Mouse (Mus musculus) erythroblast, adult 5-6 weeks (primary cell): ENCODE results near the gene Fam161a. TPM values are rescaled to one million over a fixed set of nuclear protein-coding genes. Genes with fewer than 3 reads are reported as not detected.

Source experiments
- ATAC-seq: replicated peaks from 2 replicates; pipeline ENCODE4 v1.8.0; 2016; ENCODE audit warnings: moderate number of reproducible peaks, mild to moderate bottlenecking, moderate TSS enrichment, inconsistent platforms; ENCODE audit not compliant: poor library complexity, low FRiP score, severe bottlenecking
- total RNA-seq, 2 experiments: library from RNA; stranded (forward) in 1 of 2; stranded (reverse) in 1 of 2; fragments of 150-400 nt in 1 of 2; fragments of 200-764, 138-1000 nt in 1 of 2; gene quantifications; 2 replicates each; pipeline versions ENCODE4 v1.2.3 to v1.2.4; 2015 to 2017; ENCODE audit warnings: low replicate concordance in 2 of 2

Fam161a gene
- total RNA-seq, 2 experiments from 2014 or later = 2.3 to 2.4 TPM

DNA sequence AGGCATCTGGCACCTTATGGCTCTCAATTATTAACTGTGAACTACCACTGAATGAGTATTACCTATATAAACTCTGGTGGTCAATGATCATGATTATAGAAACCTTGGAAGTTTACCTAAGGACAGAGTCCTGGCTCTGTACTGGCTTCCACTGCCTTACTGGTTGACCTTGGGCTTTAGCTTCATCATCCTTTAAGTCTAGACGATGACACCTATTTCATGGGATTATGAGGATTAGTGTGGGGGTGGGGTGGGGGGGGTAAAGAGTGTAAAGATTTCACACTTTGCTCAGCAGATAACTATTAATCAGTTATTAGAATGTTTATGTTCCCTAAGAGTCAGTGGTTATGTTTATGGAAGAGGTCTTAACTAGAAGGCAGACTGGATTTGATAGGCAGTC lies 17.5 kb upstream of the Fam161a start:
- no peak for ATAC-seq

DNA sequence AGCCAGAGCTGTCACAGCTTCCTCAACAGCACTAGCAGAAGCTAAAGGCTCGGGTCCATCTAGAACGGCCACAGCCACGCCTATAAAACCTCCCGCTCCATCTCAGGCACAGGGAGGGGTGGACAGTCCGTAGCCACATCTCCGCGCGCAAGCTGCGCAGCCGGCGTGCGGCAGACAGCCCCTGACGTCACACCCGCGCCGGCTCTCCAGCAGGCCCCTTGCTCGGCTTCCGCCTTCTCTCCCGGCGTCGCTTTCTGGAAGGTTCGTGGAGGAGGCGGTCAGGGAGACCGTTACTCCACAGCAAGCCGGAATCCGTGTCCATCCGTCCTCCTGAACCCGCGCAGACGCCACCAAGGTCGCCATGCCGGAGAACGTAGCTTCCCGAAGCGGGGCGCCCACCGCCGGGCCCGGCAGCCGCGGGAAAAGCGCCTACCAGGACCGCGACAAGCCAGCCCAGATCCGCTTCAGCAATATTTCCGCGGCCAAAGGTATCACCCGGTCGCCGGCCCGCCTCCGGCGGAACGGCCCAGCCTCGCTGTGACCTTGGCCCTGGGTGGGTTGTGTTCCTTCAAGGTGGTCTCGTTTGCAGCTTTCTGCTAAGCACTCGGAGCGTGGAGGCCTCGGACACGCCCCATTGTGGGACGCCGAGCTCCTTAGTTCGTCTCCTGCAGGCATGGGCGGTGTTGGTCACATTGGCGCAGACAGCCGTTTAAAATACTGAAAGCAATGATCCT lies 16.8 kb upstream of the Fam161a start, which contains the start of gene Cct4:
Gene Cct4, plus strand, starts transcription at position 127 of the 734 bp plus-strand sequence.
- ATAC-seq = peak; percentile 94

DNA sequence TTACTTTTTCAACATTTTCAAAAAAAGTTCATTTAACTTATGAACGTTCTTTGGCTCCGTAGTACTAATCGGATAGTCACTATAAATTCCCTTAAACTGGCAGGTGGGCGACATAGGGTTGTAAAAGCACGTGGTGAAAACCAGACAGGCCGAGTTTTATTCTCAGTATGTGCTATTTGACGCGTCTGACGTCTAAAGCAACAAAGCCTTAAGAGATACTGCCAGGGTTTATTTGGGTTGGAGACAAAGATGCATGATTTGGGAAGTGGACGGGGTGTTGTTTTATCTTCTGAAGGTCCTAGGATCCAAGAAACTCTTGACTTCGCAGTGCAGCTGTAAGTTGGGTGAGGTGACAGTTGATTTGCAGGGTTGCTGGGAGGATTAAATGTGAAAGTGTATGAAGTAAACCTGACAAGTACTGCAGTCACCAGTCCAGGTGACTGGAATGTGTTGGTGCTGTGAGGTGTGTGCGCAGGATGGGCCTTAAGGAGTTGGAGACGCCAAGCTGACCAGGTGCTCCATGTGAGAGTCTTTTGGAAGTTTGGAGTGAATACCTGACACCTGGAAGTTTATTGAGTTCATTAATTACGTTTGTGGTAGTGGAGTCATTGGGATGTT lies 16.0 kb upstream of the Fam161a start:
- ATAC-seq = no peak

DNA sequence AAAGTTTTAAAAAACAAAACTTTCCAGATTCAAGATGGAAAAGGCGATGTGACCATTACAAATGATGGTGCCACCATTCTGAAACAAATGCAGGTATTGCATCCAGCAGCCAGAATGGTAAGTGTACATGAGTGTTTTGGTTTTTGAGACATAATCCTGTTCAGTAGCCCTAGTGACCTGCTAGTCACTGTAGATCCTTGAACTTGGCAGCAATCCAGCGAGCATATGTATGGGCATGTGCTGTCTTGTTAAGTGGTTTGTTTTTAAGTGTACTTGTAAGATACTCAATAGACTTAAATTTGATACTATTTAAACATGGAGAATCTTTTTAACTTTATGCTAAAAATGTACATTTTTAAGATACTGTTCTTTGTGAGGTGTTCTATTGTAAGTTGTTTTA lies 13.1 kb upstream of the Fam161a start:
- no peak for ATAC-seq

DNA sequence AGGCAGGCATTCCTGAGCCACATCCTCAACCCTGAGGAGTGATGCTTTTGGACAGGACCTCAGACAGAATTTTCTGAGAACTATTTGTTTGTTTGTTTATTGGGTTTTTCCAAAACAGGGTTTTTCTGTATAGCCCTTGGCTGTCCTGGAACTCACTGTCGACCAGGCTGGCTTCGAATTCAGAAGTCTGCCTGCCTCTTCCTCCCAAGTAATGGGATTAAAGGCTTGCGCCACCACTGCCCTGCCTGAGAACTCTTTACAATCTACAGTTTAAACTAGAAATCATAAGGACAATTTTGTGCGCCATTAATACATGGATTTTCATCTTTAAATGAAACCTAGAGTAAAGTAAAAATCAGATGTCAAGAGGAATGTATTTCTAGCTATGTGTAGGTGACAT lies 11.9 kb upstream of the Fam161a start:
- ATAC-seq = no peak

DNA sequence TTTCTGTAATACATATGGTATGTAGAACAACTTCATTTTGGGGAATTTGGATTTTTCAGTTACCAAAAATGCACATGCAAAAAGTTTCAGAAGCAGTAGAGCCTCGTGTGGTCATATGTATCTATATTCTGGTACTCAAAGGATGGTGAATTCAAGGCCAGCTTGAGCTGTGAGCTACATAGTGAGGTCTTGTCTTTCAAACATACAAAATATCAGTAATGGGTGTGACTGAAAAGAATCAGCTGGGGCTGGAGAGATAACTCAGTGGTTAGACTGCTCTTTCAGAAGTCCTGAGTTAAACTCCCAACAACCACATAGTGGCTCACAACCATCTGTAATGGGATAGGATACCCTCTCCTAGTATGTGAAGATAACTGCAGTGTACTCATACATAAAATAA lies 9.0 kb upstream of the Fam161a start:
- ATAC-seq = peak; percentile 94

DNA sequence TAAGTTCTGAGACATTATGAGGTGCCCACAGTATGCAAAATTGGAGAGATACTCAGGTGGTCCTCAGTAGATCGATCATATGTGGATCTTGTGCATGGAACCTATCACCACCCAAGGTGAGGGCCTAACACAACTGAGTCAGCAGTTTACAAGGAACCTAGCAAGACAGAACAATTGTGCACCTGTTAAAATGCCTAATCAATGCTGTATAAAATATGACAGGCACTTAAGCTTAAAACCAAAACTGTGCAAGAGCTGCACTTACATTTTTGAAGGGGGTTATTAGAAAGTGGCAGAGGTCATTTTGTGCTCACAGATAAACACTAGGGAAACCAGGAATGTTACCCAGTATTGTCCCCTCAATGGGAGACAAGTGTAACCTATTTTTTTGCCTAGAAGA lies 2.1 kb upstream of the Fam161a start:
- no peak for ATAC-seq

DNA sequence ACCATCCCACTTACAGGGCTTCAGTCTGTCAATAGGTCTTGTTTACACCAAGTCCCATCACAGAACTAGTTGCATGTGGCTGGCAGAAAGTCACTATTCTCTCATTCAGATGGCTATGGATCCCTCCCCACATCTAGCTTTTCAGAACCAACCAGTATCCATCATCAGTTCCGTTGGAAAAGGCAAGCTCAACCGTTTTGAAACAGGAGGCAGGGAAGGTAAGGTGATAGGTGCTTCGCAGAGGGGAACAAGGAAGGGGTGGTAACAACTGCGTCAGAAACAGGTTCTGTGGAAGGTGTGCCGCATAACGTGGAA lies 208 bp upstream of the Fam161a start:
- ATAC-seq = no peak

DNA sequence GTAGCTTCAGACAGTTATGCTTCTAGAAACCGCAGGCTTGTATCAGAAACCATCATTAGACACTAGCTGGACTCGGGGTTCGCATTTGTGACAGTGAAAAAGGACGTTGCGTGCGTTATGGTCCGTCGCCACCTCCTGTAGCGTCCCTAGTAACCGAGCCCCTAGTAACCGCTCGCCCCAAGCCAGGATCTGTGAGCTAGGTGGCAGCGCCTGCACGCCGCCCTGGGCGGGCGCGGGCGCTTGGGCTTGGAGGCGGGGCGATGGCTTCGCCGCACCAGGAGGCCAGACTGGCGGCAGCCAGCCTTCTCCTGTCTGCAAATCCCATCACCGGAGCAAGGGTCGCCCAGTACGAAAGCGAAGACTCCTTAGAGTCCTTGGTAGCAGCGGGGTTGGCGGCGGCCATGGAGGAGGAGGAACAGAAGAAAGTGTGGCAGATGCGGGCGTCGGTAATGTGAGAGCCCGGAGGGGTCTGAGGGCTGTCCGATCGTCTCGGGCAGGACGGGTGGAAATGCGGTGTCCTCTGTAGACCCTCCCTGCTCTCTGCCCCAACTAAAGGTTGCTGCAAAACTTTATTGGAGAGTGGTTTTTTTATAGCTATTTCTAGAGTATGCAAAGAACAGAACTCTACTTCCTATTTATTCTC lies 971 bp downstream of the Fam161a start:
- peak; percentile 87 for ATAC-seq

DNA sequence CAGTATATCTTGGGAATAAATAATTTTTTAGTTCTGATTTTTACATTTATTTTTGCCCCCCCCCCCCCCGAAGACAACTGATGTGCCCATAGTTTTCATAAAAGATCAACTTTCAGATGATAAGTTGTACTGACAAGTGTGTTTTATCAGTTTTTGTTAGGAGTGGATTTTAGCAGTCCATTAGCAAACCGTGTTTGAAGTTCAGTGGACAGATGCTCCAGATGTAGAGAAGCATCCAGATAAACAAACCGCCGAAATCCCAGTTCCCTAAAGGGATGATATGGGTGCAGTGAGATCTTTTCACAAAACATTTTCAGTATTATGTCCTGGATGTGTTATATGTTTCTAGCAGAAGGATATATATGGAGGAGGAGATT lies 1.5 kb downstream of the Fam161a start:
- ATAC-seq = no peak

DNA sequence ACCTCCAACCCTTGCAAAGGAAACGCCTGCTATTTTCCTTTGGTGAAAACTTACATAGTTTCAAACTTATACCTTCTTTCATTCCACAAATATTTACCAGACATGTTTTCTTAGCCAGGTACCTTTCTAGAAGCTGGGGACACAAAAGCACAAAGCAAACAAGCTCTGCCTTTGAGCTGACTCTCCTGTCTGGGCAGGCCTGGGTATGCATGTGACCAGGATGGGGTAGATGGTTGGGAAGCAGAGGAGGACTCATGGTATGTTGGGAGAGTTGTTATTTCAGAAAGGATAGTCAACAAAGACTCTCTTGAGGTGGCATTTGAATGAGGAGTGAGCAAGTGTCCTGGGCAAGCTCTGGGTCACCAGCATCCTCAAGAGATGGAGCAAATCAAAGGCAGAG lies 5.8 kb downstream of the Fam161a start:
- ATAC-seq = no peak

DNA sequence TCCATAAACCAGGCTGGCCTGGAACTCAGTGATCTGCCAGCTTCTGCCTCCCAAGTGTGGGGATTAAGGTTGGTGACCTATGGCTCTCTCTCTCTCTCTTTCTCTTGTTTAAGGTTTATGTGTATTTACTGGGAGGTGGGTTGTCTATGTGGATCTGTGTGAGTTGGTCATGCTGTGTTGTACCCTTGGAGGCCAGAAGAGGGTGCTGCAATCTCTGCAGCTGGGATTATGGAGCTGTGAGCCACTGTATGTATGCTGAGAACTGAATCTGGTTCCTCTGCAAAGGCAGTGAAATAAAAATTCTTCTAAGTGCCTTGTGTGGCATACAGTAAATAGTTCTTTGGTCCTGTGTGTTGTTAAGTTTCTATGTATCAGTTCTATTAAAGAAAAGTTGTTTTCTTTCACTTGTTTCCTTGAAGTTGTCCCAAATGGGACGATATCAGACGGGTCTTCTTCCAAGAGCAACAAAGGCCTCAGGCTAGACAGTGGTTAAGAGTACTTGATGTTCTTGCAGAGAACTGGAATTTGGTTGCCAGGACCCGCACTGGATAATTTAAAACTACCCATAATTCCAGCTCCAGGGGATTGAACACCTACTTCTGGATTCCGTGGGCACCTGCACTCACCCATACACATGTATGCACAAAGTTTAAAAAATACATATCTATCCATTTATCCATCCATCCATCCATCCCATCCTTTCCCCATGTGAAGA lies 6.4 kb downstream of the Fam161a start:
- peak; percentile 76 for ATAC-seq

DNA sequence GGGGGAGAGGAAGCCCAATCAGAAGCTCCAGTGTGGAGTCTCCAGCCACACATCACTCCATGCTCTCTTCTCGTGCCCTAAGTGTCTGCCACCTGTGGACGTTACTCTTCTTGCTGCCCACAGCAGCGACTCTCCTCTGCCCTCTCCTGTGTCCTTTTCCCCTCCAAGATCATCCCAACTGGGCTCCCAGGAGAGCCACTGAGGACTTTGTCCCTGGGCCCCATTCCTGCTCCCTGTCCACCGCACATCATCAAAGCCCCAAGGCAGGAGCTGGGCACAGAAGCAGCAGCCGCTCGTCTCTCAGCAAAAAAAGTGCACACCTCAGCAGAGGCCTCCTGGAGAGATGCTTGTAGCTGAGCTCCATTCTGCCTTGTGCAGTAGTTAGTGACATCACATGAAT lies 7.7 kb downstream of the Fam161a start:
- ATAC-seq = no peak

DNA sequence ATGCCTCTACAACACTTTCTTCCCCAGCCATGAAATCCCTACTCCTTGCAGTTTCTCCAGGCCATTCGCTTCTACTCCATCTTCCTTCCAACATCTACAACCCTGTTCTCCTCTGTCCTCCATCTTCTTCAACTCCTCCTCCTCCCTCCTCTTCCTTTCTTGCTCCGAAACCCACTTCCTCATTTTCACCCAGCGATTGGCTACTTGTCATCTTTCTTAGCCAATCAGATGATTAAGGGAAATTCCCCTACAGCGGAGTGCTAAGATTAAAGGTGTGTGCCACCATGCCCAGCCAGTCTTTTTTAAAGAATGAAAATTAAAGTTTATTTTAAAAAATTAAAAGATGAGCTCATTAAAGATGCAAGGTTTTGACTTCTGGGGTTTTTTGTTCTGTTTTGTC lies 10.6 kb downstream of the Fam161a start:
- ATAC-seq = no peak

DNA sequence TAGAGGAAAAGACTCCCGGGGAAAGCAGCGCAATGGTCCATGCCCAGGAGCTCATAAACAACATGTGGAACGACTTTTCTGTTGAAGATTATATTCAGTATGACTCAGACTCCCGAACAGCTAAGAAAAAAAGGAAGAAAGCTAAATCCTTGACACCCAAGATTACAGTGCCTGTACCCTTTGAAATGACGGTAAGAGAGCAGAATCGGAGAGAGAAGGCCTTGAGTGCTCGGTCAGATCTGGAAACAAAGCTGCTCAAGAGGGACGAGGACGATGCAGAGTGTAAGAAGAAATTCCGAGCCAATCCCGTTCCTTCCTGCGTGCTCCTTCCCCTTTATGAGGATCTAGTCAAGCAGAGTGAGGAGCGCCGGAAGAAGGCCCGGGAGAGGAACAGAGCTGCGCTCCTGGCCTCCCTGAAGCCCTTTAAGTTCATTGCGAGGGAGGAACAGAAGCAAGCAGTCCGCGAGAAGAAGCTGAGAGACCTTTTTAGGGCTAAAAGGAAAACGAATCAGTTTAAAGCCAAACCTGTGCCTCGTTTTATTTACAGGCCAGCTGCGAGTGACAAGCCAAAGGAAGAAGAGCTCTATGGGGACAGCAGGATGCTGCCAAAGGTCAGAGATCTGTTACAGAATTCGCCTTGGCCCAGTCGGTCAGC lies 12.9 kb downstream of the Fam161a start:
- ATAC-seq = no peak

DNA sequence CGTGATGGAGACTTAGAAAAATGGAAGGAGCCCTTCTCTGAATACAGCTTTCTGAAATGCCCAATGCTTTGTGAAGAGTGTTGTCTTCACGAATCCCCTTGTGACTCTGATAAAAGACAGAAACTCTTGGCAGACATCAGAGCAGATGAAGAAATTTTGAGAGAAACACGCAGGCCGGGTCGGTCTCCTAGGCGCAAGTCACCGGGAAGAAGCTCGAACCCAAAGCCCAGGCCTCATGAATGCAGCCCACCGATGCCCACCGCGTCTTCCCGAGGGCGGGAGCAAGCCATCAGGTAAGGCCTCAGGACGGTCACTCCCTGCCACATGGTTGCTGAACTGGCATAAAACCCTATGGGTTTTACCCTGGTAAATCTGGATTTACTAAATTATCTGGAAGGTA lies 13.5 kb downstream of the Fam161a start:
- ATAC-seq = no peak

DNA sequence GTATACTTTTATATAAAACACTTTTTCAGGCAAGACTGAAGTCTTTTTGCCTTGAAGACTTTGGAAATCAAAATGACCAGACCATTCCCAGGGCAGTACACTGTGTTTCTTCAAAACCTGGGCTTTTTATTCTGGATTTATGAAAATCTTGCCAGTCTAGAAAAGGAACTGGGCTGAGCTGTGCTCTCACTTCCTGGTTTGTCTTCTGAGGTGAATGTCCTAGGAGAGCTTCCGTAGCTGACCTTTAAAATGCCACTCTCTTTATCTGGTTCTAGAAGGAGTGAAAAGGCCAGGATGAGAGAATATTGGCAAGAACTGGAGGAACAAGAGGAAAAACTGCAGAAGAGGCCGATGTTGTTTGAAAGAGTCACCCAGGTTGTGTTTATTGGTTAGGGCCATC lies 15.8 kb downstream of the Fam161a start:
- no peak for ATAC-seq

DNA sequence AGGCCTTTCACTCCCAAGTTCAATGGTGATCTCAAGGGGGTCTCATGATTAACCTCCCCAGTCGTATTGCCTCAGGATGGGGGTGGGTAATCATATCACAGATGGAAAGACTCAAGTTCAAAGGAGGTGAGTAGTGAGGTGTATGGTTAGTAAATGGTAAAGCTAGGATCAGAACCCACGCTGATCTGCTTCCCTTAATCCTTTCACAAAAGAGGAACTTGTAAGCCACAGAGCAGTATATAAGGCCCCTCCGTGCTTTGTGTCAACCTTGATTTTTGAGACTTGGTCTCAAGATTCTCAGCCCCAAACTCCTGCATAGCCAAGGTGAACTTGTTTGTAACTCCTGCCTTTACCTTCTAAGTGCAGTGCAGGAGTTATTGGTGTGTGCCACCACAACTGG lies 16.8 kb downstream of the Fam161a start:
- ATAC-seq = no peak

DNA sequence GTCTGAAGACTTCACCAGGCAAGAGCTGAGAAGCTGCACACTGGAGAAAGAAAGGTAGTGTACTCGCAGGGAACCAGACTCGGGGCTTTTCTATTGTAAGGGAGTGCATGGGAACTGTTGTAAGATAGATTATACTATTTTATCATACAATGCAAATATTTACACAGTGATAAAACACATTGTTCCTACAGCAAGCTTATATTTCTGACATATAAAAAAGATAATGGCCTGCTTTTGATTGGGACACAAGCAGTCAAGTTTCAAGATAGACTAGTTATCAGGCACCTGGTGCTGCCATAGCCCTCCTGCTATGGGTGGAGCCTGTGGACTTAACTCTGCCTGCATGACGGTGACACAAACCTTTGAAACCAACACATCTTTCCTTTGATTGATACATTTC lies 21.6 kb downstream of the Fam161a start:
- ATAC-seq = no peak

DNA sequence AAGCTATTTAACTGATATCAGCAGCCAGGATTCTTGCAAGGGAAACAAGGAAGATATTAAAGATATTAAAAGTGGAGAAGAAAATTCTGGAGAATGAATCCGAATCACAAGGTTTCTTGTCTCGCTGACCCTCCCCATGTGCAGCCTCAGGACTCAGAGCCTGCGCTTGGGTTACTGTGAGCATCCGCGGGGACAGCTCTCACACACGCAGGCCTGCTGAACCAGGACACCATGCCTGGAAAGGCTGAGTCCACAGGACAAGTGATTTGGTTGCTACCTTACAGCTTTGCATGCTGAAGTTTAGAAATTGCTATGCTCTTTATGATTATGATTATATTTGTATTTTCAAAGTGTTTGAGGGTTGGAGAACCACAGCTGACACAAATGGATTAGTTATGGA lies 22.1 kb downstream of the Fam161a start:
- no peak for ATAC-seq
